ENCODE assay signal across 11 mouse cellular contexts in the genomic region with DNA sequence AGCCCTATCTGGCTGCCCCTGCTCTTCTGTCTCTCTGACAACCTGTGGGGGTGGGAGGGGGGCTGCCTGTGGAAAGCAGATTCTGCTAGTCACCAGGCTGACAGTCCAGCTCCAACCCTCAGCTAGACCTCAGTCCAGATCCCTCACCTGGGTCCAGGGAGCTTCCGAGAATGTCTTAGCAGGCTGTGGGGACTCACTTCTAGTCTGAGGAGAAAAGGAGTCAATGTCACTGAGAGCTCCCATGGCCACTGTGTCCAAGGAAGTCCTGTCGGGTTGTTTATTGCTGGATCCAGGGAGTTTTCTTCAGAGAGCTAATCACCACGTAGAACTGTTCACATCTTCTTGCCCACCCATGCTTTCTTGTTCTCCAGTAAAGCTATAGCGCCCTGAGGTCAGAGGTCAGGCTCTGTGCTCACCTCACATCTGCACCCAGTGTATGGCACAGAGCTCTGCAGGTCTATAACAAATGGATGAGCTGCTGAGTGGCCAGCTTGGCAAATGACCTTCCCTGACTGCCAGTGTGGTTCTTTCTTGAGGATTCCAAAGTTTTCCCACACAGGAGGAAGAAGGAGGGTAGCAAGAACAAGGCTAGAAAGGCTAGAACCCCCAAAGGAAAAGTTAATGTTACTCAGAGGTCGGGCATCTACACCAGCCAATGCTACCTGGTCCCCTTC. TPM values are rescaled to one million over a fixed set of nuclear protein-coding genes. Genes with fewer than 3 reads are reported as not detected.
DNase-seq lines count a peak whose midpoint lies in the region; ATAC-seq and TF ChIP-seq lines count a peak whose summit lies in the region.
"Had no signal": no experiment of that assay in that cellular context is flagged by ENCODE, and none has a peak within 500 bp of the region (broad histone marks: within the 10 kb centered on the region; RNA-seq: fewer than 3 reads in every experiment).

No protein-coding gene starts in this region.

- peaks cover 53 to 82% of the 10 kb centered on the region in 2 experiments for H3K4me1 ChIP-seq in heart, embryonic 14.5 days (ENCODE audit: control insufficient read depth in 2 of 2, insufficient read depth in 2 of 2, low read length in 2 of 2)
- H3K4me1 ChIP-seq in neural tube, embryonic 12.5 days, result peaks cover 87% of the 10 kb centered on the region
- peaks cover 88% of the 10 kb centered on the region for H3K4me1 ChIP-seq in neural tube, embryonic 15.5 days
- H3K4me1 ChIP-seq in heart, postnatal 0 days (ENCODE audit: control insufficient read depth, insufficient read depth), result peaks cover 73% of the 10 kb centered on the region
- H3K4me1 ChIP-seq in liver, postnatal 0 days (ENCODE audit: insufficient read depth), result peaks cover 45% of the 10 kb centered on the region

- TF ChIP-seq EP300 in heart, postnatal 0 days (IDR thresholded peaks at IDR 0.05; ENCODE audit: low read depth), result no peak
- no peak for TF ChIP-seq EP300 in liver, postnatal 0 days (IDR thresholded peaks at IDR 0.05; ENCODE audit: low read depth)

- 68% methylated on average over 5 of the region's 5 CpGs for WGBS in heart, embryonic 14.5 days
- 58% methylated on average over 5 of the region's 5 CpGs for WGBS in neural tube, embryonic 12.5 days
- 61% methylated on average over 5 of the region's 5 CpGs for WGBS in neural tube, embryonic 15.5 days
- 65% methylated on average over 5 of the region's 5 CpGs for WGBS in heart, postnatal 0 days
- 55% methylated on average over 5 of the region's 5 CpGs for WGBS in liver, postnatal 0 days (ENCODE audit: insufficient replicate concordance)

- no peak for TF ChIP-seq CTCF in heart, postnatal 0 days (IDR thresholded peaks at IDR 0.05; ENCODE audit: low read depth)
- no peak for TF ChIP-seq CTCF in liver, postnatal 0 days (IDR thresholded peaks at IDR 0.05; ENCODE audit: low read depth)

- DNase-seq in heart, postnatal 4 days, result no peak
- no peak for DNase-seq in heart, postnatal 0 days (ENCODE audit: low spot score)
- no peak for DNase-seq in liver, postnatal 0 days
- no peak for DNase-seq in right cerebral cortex, postnatal 36 days (ENCODE audit: low spot score in 2 of 2)
- no peak for DNase-seq in thymus, adult 18-20 months
- DNase-seq: cerebellum, postnatal 36 days had no signal

- ATAC-seq in heart, embryonic 14.5 days (ENCODE audit: insufficient number of reproducible peaks, insufficient read depth, low FRiP score, low read depth), result no peak
- no peak for ATAC-seq in neural tube, embryonic 12.5 days (ENCODE audit: low FRiP score, low read depth)
- ATAC-seq in neural tube, embryonic 15.5 days (ENCODE audit: low FRiP score), result no peak
- no peak for ATAC-seq in heart, postnatal 0 days (ENCODE audit: insufficient read depth, low read depth)
- no peak for ATAC-seq in liver, postnatal 0 days
- ATAC-seq: inflammation-experienced regulatory T-cells, adult 6 months had no signal

- H3K4me3 ChIP-seq in heart, embryonic 14.5 days (ENCODE audit: control insufficient read depth in 1 of 2, insufficient read depth in 1 of 2, low read depth in 1 of 2, low read length in 2 of 2), result no peak overlapping the region
- H3K4me3 ChIP-seq in neural tube, embryonic 12.5 days, result no peak overlapping the region
- no peak overlapping the region for H3K4me3 ChIP-seq in neural tube, embryonic 15.5 days (replicated peaks)
- H3K4me3 ChIP-seq in heart, postnatal 0 days (ENCODE audit: low read depth, low read length), result no peak overlapping the region
- H3K4me3 ChIP-seq in liver, postnatal 0 days (ENCODE audit: low read depth, low read length), result no peak overlapping the region
- H3K4me3 ChIP-seq: left cerebral cortex, adult 2 months had no signal

- peak overlapping the region in 1 of 2 experiments; percentile 85; a peak in 2 of 4 replicates for H3K27ac ChIP-seq in heart, embryonic 14.5 days (replicated peaks in 1 of 2; ENCODE audit: control insufficient read depth in 1 of 2, insufficient read depth in 1 of 2, low read depth in 2 of 2, low read length in 2 of 2)
- no peak overlapping the region for H3K27ac ChIP-seq in neural tube, embryonic 12.5 days
- no peak overlapping the region for H3K27ac ChIP-seq in neural tube, embryonic 15.5 days (replicated peaks)
- peak overlapping the region; percentile 81; the same call in 1 of the 2 replicates for H3K27ac ChIP-seq in heart, postnatal 0 days (ENCODE audit: low read depth)
- H3K27ac ChIP-seq in liver, postnatal 0 days (ENCODE audit: low read depth), result peak overlapping the region; percentile 86

- H3K36me3 ChIP-seq in heart, embryonic 14.5 days (ENCODE audit: control insufficient read depth, insufficient read depth, low read length), result peaks cover 14% of the 10 kb centered on the region
- H3K36me3 ChIP-seq in neural tube, embryonic 12.5 days, result no peaks in the 10 kb centered on the region
- no peaks in the 10 kb centered on the region for H3K36me3 ChIP-seq in neural tube, embryonic 15.5 days
- H3K36me3 ChIP-seq in heart, postnatal 0 days (replicated peaks; ENCODE audit: control insufficient read depth, insufficient read depth, low read length), result peaks cover 7% of the 10 kb centered on the region; the same call in 1 of the 2 replicates
- no peaks in the 10 kb centered on the region for H3K36me3 ChIP-seq in liver, postnatal 0 days (replicated peaks; ENCODE audit: insufficient read depth, low read length)

- H3K27me3 ChIP-seq in heart, embryonic 14.5 days (ENCODE audit: control insufficient read depth, insufficient read depth, low read length), result no peaks in the 10 kb centered on the region
- H3K27me3 ChIP-seq in neural tube, embryonic 12.5 days (replicated peaks), result peaks cover 3% of the 10 kb centered on the region; the same call in 1 of the 2 replicates
- H3K27me3 ChIP-seq in neural tube, embryonic 15.5 days (replicated peaks), result no peaks in the 10 kb centered on the region
- no peaks in the 10 kb centered on the region for H3K27me3 ChIP-seq in heart, postnatal 0 days (ENCODE audit: control insufficient read depth, insufficient read depth, low read length)
- H3K27me3 ChIP-seq in liver, postnatal 0 days (ENCODE audit: insufficient read depth, low read length), result peaks cover 8% of the 10 kb centered on the region; the same call in 1 of the 2 replicates

- H3K9ac ChIP-seq in heart, embryonic 14.5 days (ENCODE audit: low read length), result no peak overlapping the region
- H3K9ac ChIP-seq in neural tube, embryonic 12.5 days, result no peak overlapping the region
- H3K9ac ChIP-seq in neural tube, embryonic 15.5 days (replicated peaks), result no peak overlapping the region
- H3K9ac ChIP-seq in heart, postnatal 0 days (replicated peaks; ENCODE audit: low read depth, low read length), result peak overlapping the region; percentile 45; the same call in 1 of the 2 replicates
- no peak overlapping the region for H3K9ac ChIP-seq in liver, postnatal 0 days (replicated peaks)

- peak overlapping the region; percentile 66; the same call in 1 of the 2 replicates for H3K4me2 ChIP-seq in heart, embryonic 14.5 days (ENCODE audit: low read length)
- H3K4me2 ChIP-seq in neural tube, embryonic 12.5 days (replicated peaks), result peak overlapping the region; percentile 49
- H3K4me2 ChIP-seq in neural tube, embryonic 15.5 days, result no peak overlapping the region
- peak overlapping the region; percentile 64 for H3K4me2 ChIP-seq in heart, postnatal 0 days (ENCODE audit: low read depth, low read length)
- H3K4me2 ChIP-seq in liver, postnatal 0 days (ENCODE audit: low read depth, low read length), result peak overlapping the region; percentile 74; the same call in 1 of the 2 replicates

- H3K9me3 ChIP-seq in heart, embryonic 14.5 days (ENCODE audit: control insufficient read depth, low read length), result no peaks in the 10 kb centered on the region
- H3K9me3 ChIP-seq in neural tube, embryonic 12.5 days, result no peaks in the 10 kb centered on the region
- no peaks in the 10 kb centered on the region for H3K9me3 ChIP-seq in neural tube, embryonic 15.5 days (replicated peaks)
- H3K9me3 ChIP-seq in heart, postnatal 0 days (replicated peaks; ENCODE audit: control insufficient read depth, low read length), result no peaks in the 10 kb centered on the region
- no peaks in the 10 kb centered on the region for H3K9me3 ChIP-seq in liver, postnatal 0 days (ENCODE audit: low read length)

RNA-seq across cellular contexts. Expression of a gene that starts 17.6 kb away (rescaled TPM):
- polyA plus RNA-seq in heart, embryonic 14.5 days (2014; fragmentation: Nextera tagmentation; extraction: Ambion mirVana), result 25.7 and 26.7 TPM in 2 replicates
- total RNA-seq in heart, postnatal 4 days (2021), result 10 to 100 TPM; 51.6 to 52.0 TPM
- polyA plus RNA-seq in neural tube, embryonic 12.5 days (2016; fragmentation: Nextera tagmentation; extraction: Ambion mirVana), result 28.9 and 29.7 TPM in 2 replicates
- 26.5 and 32.1 TPM in 2 replicates for polyA plus RNA-seq in neural tube, embryonic 15.5 days (2015; fragmentation: Nextera tagmentation; extraction: Ambion mirVana)
- total RNA-seq in heart, postnatal 0 days (2014; rRNA removed; ENCODE audit: low replicate concordance), result 34.4 and 36.9 TPM in 2 replicates
- 15.6 TPM in 2 replicates for polyA plus RNA-seq in heart, postnatal 0 days (2015; fragmentation: Nextera tagmentation; extraction: Ambion mirVana)
- polyA plus RNA-seq in liver, postnatal 0 days (2015; fragmentation: Nextera tagmentation; extraction: Ambion mirVana), result 5.3 TPM in 2 replicates

RNA-seq across cellular contexts. Expression of a gene that starts 48.4 kb away (rescaled TPM):
- 67.1 and 69.6 TPM in 2 replicates for polyA plus RNA-seq in heart, embryonic 14.5 days (2014; fragmentation: Nextera tagmentation; extraction: Ambion mirVana)
- total RNA-seq in heart, postnatal 4 days (2021), result 10 to 100 TPM; 58.7 to 59.2 TPM
- 41.4 and 44.9 TPM in 2 replicates for polyA plus RNA-seq in neural tube, embryonic 12.5 days (2016; fragmentation: Nextera tagmentation; extraction: Ambion mirVana)
- polyA plus RNA-seq in neural tube, embryonic 15.5 days (2015; fragmentation: Nextera tagmentation; extraction: Ambion mirVana), result 99.0 and 101 TPM in 2 replicates
- 56.5 and 76.1 TPM in 2 replicates for total RNA-seq in heart, postnatal 0 days (2014; rRNA removed; ENCODE audit: low replicate concordance)
- polyA plus RNA-seq in heart, postnatal 0 days (2015; fragmentation: Nextera tagmentation; extraction: Ambion mirVana), result 90.9 and 92.1 TPM in 2 replicates
- polyA plus RNA-seq in liver, postnatal 0 days (2015; fragmentation: Nextera tagmentation; extraction: Ambion mirVana), result 59.0 and 61.1 TPM in 2 replicates

RNA-seq across cellular contexts. Expression of a gene that starts 59.0 kb away (rescaled TPM):
- 15.9 and 19.2 TPM in 2 replicates for polyA plus RNA-seq in heart, embryonic 14.5 days (2014; fragmentation: Nextera tagmentation; extraction: Ambion mirVana)
- 10 to 100 TPM; 32.7 to 33.4 TPM for total RNA-seq in heart, postnatal 4 days (2021)
- 10.8 and 11.9 TPM in 2 replicates for polyA plus RNA-seq in neural tube, embryonic 12.5 days (2016; fragmentation: Nextera tagmentation; extraction: Ambion mirVana)
- 12.5 and 19.5 TPM in 2 replicates for polyA plus RNA-seq in neural tube, embryonic 15.5 days (2015; fragmentation: Nextera tagmentation; extraction: Ambion mirVana)
- 51.6 and 57.8 TPM in 2 replicates for total RNA-seq in heart, postnatal 0 days (2014; rRNA removed; ENCODE audit: low replicate concordance)
- 15.5 and 17.6 TPM in 2 replicates for polyA plus RNA-seq in heart, postnatal 0 days (2015; fragmentation: Nextera tagmentation; extraction: Ambion mirVana)
- 1.5 and 1.9 TPM in 2 replicates for polyA plus RNA-seq in liver, postnatal 0 days (2015; fragmentation: Nextera tagmentation; extraction: Ambion mirVana)
- polyA plus RNA-seq: inflammation-experienced regulatory T-cells, adult 6 months had no signal

Comparison
In these comparisons a context has a peak if more than half of its experiments do, and no peak if none do; other contexts are left out.
1. H3K27ac ChIP-seq: peak in heart, postnatal 0 days (single experiment) and liver, postnatal 0 days (single experiment); none in neural tube, embryonic 12.5 days (single experiment) and neural tube, embryonic 15.5 days (single experiment).